Mouse (Mus musculus) lung, postnatal 0 days (tissue): Measurements from ENCODE around the gene Leap2. TPM values are rescaled to one million over a fixed set of nuclear protein-coding genes. Genes with fewer than 3 reads are reported as not detected.

ENCODE experiments used
- ATAC-seq: fragments of 200-750 bp; cut with Nextera tagmentation; 2 replicates; pipeline ENCODE4 v1.8.0; 2017; ENCODE audit warnings: moderate library complexity
- DNase-seq: peaks from one replicate; pipeline ENCODE4 v3.0.0-alpha.2; 2016; ENCODE audit warnings: low spot score
- H3K27ac ChIP-seq: fragments of 300-500 bp; sonication (generic); 2 replicates; pipeline ENCODE4 v1.5.1; 2014; ENCODE audit warnings: antibody characterized with exemption, mild to moderate bottlenecking, low read length, mixed read lengths
- H3K27me3 ChIP-seq: fragments of 300-500 bp; sonication (generic); replicated peaks from 2 replicates; pipeline ENCODE4 v1.6.1; 2014; ENCODE audit warnings: low read length, mixed read lengths; ENCODE audit not compliant: insufficient read depth
- H3K36me3 ChIP-seq: fragments of 300-500 bp; sonication (generic); 2 replicates; pipeline ENCODE4 v1.6.1; 2014; ENCODE audit warnings: low read length, mixed read lengths; ENCODE audit not compliant: insufficient read depth
- H3K4me1 ChIP-seq: fragments of 300-500 bp; sonication (generic); 2 replicates; pipeline ENCODE4 v1.6.1; 2014; ENCODE audit warnings: antibody characterized with exemption, low read depth, low read length, mixed read lengths; ENCODE audit not compliant: insufficient read depth
- H3K4me2 ChIP-seq: fragments of 300-500 bp; sonication (generic); replicated peaks from 2 replicates; pipeline ENCODE4 v1.6.1; 2014; ENCODE audit warnings: low read depth, mild to moderate bottlenecking, low read length, moderate library complexity, mixed read lengths
- H3K4me3 ChIP-seq: fragments of 300-500 bp; sonication (generic); 2 replicates; pipeline ENCODE4 v1.5.1; 2014; ENCODE audit warnings: low read depth, low read length
- H3K9ac ChIP-seq: fragments of 300-500 bp; sonication (generic); replicated peaks from 2 replicates; pipeline ENCODE4 v1.6.1; 2014; ENCODE audit warnings: low read depth, mild to moderate bottlenecking
- H3K9me3 ChIP-seq: fragments of 300-500 bp; sonication (generic); 2 replicates; pipeline ENCODE4 v1.6.1; 2016; ENCODE audit warnings: low read length, mixed read lengths
- CTCF ChIP-seq: IDR thresholded peaks from 2 replicates; pipeline ENCODE4 v1.5.1; 2016; ENCODE audit warnings: antibody characterized with exemption, mild to moderate bottlenecking
- EP300 ChIP-seq: IDR thresholded peaks from 2 replicates; pipeline ENCODE4 v1.6.1; 2016; ENCODE audit warnings: antibody characterized with exemption, mild to moderate bottlenecking, control low read depth
- WGBS: fragments of 180-500 bp; shearing (Covaris S2); extraction: QIAGEN DNeasy Blood & Tissue Kit; methylation state at CpG from one replicate; pipeline ENCODE4 v1.1.7; 2014; 5-methylcytosine and 5-hydroxymethylcytosine counted together
- polyA plus RNA-seq: library from polyadenylated mRNA; unstranded; fragments of >200 nt; fragmentation: Nextera tagmentation; extraction: Ambion mirVana; gene quantifications from 2 replicates; pipeline ENCODE4 v1.2.1, GENCODE M21; 2015

Leap2 gene
- polyA plus RNA-seq, 1 experiment from 2014 or later: not detected

- Histone ChIP-seq H3K36me3 (no peaks in the 10 kb centered on the region), H3K27ac (no peak overlapping the region), H3K4me2 (no peak overlapping the region), H3K9me3 (no peaks in the 10 kb centered on the region), H3K4me1 (0 out of 2 replicates have a peak, but pooled peaks cover 4% of the 10 kb centered on the region), H3K27me3 (no peaks in the 10 kb centered on the region), H3K4me3 (no peak overlapping the region), H3K9ac (no peak overlapping the region)
- DNase-seq (no peak), ATAC-seq (no peak)
- TF ChIP-seq CTCF: no peak
- TF ChIP-seq EP300: no peak
- WGBS: 52% methylated on average over 6 of the region's 6 CpGs
These were observed 10.1 kb upstream of the Leap2 start for GRCm38 (mm10) chr11:53433057-53433456.

GRCm38 (mm10) chr11:53431347-53432056, 8.5 kb upstream of the Leap2 start:
- H3K27me3 ChIP-seq: no peaks in the 10 kb centered on the region
- ATAC-seq (peak; percentile 25), DNase-seq (peak; percentile 65)
- peak overlapping the region; percentile 19; the same call in 1 of the 2 replicates for H3K9ac ChIP-seq
- 0 out of 2 replicates have a peak, but pooled peaks cover 4% of the 10 kb centered on the region for H3K4me1 ChIP-seq
- TF ChIP-seq CTCF (no peak), EP300 (0 out of 2 replicates have a peak, but pooled peaks have one; percentile 5)
- 11% methylated on average over 9 of the region's 9 CpGs for WGBS
- H3K36me3 ChIP-seq: no peaks in the 10 kb centered on the region
- H3K9me3 ChIP-seq: no peaks in the 10 kb centered on the region
- H3K4me3 ChIP-seq: peak overlapping the region; percentile 71
- peak overlapping the region; percentile 86 for H3K27ac ChIP-seq
- peak overlapping the region; percentile 65 for H3K4me2 ChIP-seq

GRCm38 (mm10) chr11:53430670-53431346, 7.8 kb upstream of the Leap2 start, which contains the start of the genes Uqcrq and Gdf9:
TSS of gene Uqcrq (minus strand) at chr11:53430831.
TSS of gene Gdf9 (plus strand) at chr11:53431023.
- Histone ChIP-seq H3K9me3 (no peaks in the 10 kb centered on the region), H3K27ac (peak within 1 kb of the TSS; percentile 86), H3K36me3 (no peaks in the 10 kb centered on the region), H3K4me2 (peak within 1 kb of the TSS; percentile 65), H3K27me3 (no peaks in the 10 kb centered on the region), H3K4me3 (peak within 1 kb of the TSS; percentile 71), H3K9ac (peak within 1 kb of the TSS; percentile 82), H3K4me1 (0 out of 2 replicates have a peak, but pooled peaks cover 4% of the 10 kb centered on the region)
- ATAC-seq: peak; percentile 95
- TF ChIP-seq CTCF: no peak
- peak; percentile 81 for TF ChIP-seq EP300
- 1% methylated on average over 43 of the region's 44 CpGs for WGBS
- peak; percentile 100 for DNase-seq

- ATAC-seq (peak; percentile 33), DNase-seq (no peak)
- WGBS: under 1% methylated on average over 34 of the region's 34 CpGs
- no peaks in the 10 kb centered on the region for H3K9me3 ChIP-seq
- no peaks in the 10 kb centered on the region for H3K27me3 ChIP-seq
- 0 out of 2 replicates have a peak, but pooled peaks cover 4% of the 10 kb centered on the region for H3K4me1 ChIP-seq
- no peaks in the 10 kb centered on the region for H3K36me3 ChIP-seq
- H3K27ac ChIP-seq: peak overlapping the region; percentile 86
- peak overlapping the region; percentile 82 for H3K9ac ChIP-seq
- peak overlapping the region; percentile 65 for H3K4me2 ChIP-seq
- TF ChIP-seq CTCF (no peak), EP300 (no peak)
- H3K4me3 ChIP-seq: peak overlapping the region; percentile 71
These were observed 7.3 kb upstream of the Leap2 start for GRCm38 (mm10) chr11:53430300-53430669.

- Histone ChIP-seq H3K4me3 (no peak overlapping the region), H3K4me1 (0 out of 2 replicates have a peak, but pooled peaks cover 4% of the 10 kb centered on the region), H3K36me3 (no peaks in the 10 kb centered on the region), H3K9ac (no peak overlapping the region), H3K4me2 (no peak overlapping the region), H3K27me3 (no peaks in the 10 kb centered on the region), H3K9me3 (no peaks in the 10 kb centered on the region), H3K27ac (no peak overlapping the region)
- TF ChIP-seq EP300 (no peak), CTCF (no peak)
- no peak for ATAC-seq
- DNase-seq: no peak
These were observed 6.2 kb upstream of the Leap2 start for GRCm38 (mm10) chr11:53429182-53429581.

GRCm38 (mm10) chr11:53428716-53429057, 5.7 kb upstream of the Leap2 start:
- Histone ChIP-seq H3K27me3 (no peaks in the 10 kb centered on the region), H3K9me3 (no peaks in the 10 kb centered on the region), H3K27ac (no peak overlapping the region), H3K9ac (no peak overlapping the region), H3K4me2 (no peak overlapping the region), H3K4me1 (0 out of 2 replicates have a peak, but pooled peaks cover 4% of the 10 kb centered on the region), H3K36me3 (no peaks in the 10 kb centered on the region), H3K4me3 (no peak overlapping the region)
- 91% methylated on average over 5 of the region's 5 CpGs for WGBS
- no peak for DNase-seq
- ATAC-seq: no peak
- TF ChIP-seq CTCF: no peak
- no peak for TF ChIP-seq EP300
